Mouse (Mus musculus): Measurements from ENCODE around the gene Mdh2. TPM values are rescaled to one million over a fixed set of nuclear protein-coding genes. Genes with fewer than 3 reads are reported as not detected.

Mdh2 gene
- 139 TPM for polyA plus RNA-seq (2015; fragmentation: Illumina TruSeq; extraction: RNeasy Lipid Tissue Mini Kit (QIAGEN cat#74804); ENCODE audit: insufficient read depth, low replicate concordance)

GRCm38 (mm10) chr5:135778471-135779445, at the start of gene Mdh2:
TSS of gene Mdh2 (plus strand) at chr5:135778480.

GRCm38 (mm10) chr5:135743741-135744609, 34.3 kb upstream of the Mdh2 start, which contains the start of gene Tmem120a:
TSS of gene Tmem120a (minus strand) at chr5:135744448.

GRCm38 (mm10) chr5:135777796-135778470, 347 bp upstream of the Mdh2 start, which contains the start of gene Styxl1:
TSS of gene Styxl1 (minus strand) at chr5:135778385.

GRCm38 (mm10) chr5:135806555-135807262, 28.4 kb downstream of the Mdh2 start, which contains the start of gene Srrm3:
TSS of gene Srrm3 (plus strand) at chr5:135806890.

Other genes starting within 250 kb of the Mdh2 start
- 20.1 TPM for gene Hip1, start 233.4 kb upstream of the Mdh2 start, polyA plus RNA-seq (2015; fragmentation: Illumina TruSeq; extraction: RNeasy Lipid Tissue Mini Kit (QIAGEN cat#74804); ENCODE audit: insufficient read depth, low replicate concordance)
- gene Ccl26, start 214.9 kb upstream of the Mdh2 start, polyA plus RNA-seq (2015; fragmentation: Illumina TruSeq; extraction: RNeasy Lipid Tissue Mini Kit (QIAGEN cat#74804); ENCODE audit: insufficient read depth, low replicate concordance) = not detected
- gene Ccl24, start 205.4 kb upstream of the Mdh2 start, polyA plus RNA-seq (2015; fragmentation: Illumina TruSeq; extraction: RNeasy Lipid Tissue Mini Kit (QIAGEN cat#74804); ENCODE audit: insufficient read depth, low replicate concordance) = 6.6 TPM
- gene Rhbdd2, start 145.9 kb upstream of the Mdh2 start, polyA plus RNA-seq (2015; fragmentation: Illumina TruSeq; extraction: RNeasy Lipid Tissue Mini Kit (QIAGEN cat#74804); ENCODE audit: insufficient read depth, low replicate concordance) = 10.8 TPM
- 21.5 TPM for gene Por, start 108.4 kb upstream of the Mdh2 start, polyA plus RNA-seq (2015; fragmentation: Illumina TruSeq; extraction: RNeasy Lipid Tissue Mini Kit (QIAGEN cat#74804); ENCODE audit: insufficient read depth, low replicate concordance)
- gene Tmem120a, start 34.0 kb upstream of the Mdh2 start, polyA plus RNA-seq (2015; fragmentation: Illumina TruSeq; extraction: RNeasy Lipid Tissue Mini Kit (QIAGEN cat#74804); ENCODE audit: insufficient read depth, low replicate concordance) = 8.9 TPM
- gene Styxl1, start 95 bp upstream of the Mdh2 start, polyA plus RNA-seq (2015; fragmentation: Illumina TruSeq; extraction: RNeasy Lipid Tissue Mini Kit (QIAGEN cat#74804); ENCODE audit: insufficient read depth, low replicate concordance) = 0.43 TPM
- gene Srrm3, start 28.4 kb downstream of the Mdh2 start, polyA plus RNA-seq (2015; fragmentation: Illumina TruSeq; extraction: RNeasy Lipid Tissue Mini Kit (QIAGEN cat#74804); ENCODE audit: insufficient read depth, low replicate concordance) = not detected
- gene Hspb1, start 109.4 kb downstream of the Mdh2 start, polyA plus RNA-seq (2015; fragmentation: Illumina TruSeq; extraction: RNeasy Lipid Tissue Mini Kit (QIAGEN cat#74804); ENCODE audit: insufficient read depth, low replicate concordance) = 4.7 TPM
- gene Ywhag, start 156.1 kb downstream of the Mdh2 start, polyA plus RNA-seq (2015; fragmentation: Illumina TruSeq; extraction: RNeasy Lipid Tissue Mini Kit (QIAGEN cat#74804); ENCODE audit: insufficient read depth, low replicate concordance) = 66.9 TPM
- 1.8 TPM for gene Ssc4d, start 196.1 kb downstream of the Mdh2 start, polyA plus RNA-seq (2015; fragmentation: Illumina TruSeq; extraction: RNeasy Lipid Tissue Mini Kit (QIAGEN cat#74804); ENCODE audit: insufficient read depth, low replicate concordance)
- not detected for gene Zp3, start 201.6 kb downstream of the Mdh2 start, polyA plus RNA-seq (2015; fragmentation: Illumina TruSeq; extraction: RNeasy Lipid Tissue Mini Kit (QIAGEN cat#74804); ENCODE audit: insufficient read depth, low replicate concordance)
- 8.0 TPM for gene Dtx2, start 216.3 kb downstream of the Mdh2 start, polyA plus RNA-seq (2015; fragmentation: Illumina TruSeq; extraction: RNeasy Lipid Tissue Mini Kit (QIAGEN cat#74804); ENCODE audit: insufficient read depth, low replicate concordance)

Measured in spleen, adult 10 weeks (tissue).